Mouse (Mus musculus) bone marrow, adult 2 months (tissue): ENCODE data around the gene Msl1.

Experiments
- CTCF ChIP-seq: fragments of 200-500 bp; IDR thresholded peaks from 2 replicates; pipeline ENCODE4 v1.5.1; 2011; ENCODE audit warnings: low read length, control low read depth; ENCODE audit not compliant: control insufficient read depth, insufficient read depth
- POLR2A ChIP-seq: fragments of 200-500 bp; IDR thresholded peaks from 2 replicates; pipeline ENCODE4 v1.6.1; 2011; ENCODE audit warnings: low read depth, mild to moderate bottlenecking, control low read depth, low read length, borderline replicate concordance; ENCODE audit not compliant: control insufficient read depth

DNA sequence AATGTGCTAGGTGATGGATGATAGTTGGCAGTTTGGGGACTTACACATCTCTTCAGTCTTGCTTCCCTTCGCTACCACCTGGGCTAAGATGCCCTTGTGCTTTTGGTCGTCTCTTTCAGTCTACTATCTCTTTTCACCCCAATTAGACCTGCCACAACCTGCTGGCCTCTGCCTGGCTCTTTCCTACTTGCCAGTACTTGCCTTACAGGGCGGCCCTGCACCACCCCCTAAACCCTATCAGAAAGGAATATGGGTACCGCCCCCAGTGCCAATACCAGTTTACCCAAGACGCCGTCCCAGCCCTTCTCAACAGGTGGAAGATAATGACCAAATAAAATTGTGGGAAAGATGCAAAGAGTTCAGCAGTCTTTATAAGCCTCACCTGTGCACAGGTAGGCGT, 40.8 kb downstream of the Msl1 start:
- TF ChIP-seq CTCF (no peak), POLR2A (no peak)
